Mouse (Mus musculus) gastrocnemius, adult 2 months (tissue): ENCODE measurements around the gene Gm47995. TPM values are rescaled to one million over a fixed set of nuclear protein-coding genes. Genes with fewer than 3 reads are reported as not detected.
"Not testable (repeated sequence)": the region's sequence is repeated elsewhere in the genome, so short reads cannot be mapped to it uniquely, and the experiment has no call there.

ENCODE experiments used
- DNase-seq: peaks from one replicate; pipeline ENCODE4 v3.0.0; 2022
- H3K27ac ChIP-seq: fragments of 200-600 bp; 2 replicates; pipeline ENCODE4 v1.8.1; 2022; ENCODE audit warnings: mild to moderate bottlenecking
- H3K4me3 ChIP-seq: fragments of 200-600 bp; 2 replicates; pipeline ENCODE4 v1.8.1; 2022; ENCODE audit warnings: mild to moderate bottlenecking, moderate library complexity
- CTCF ChIP-seq: fragments of 200-600 bp; IDR thresholded peaks from 2 replicates; pipeline ENCODE4 v1.8.1; 2022; ENCODE audit warnings: antibody characterized with exemption, mild to moderate bottlenecking, moderate library complexity
- intact Hi-C: fragments of 180-260 bp; cut with DNase I; formaldehyde crosslinking; loops from one replicate; pipeline ENCODE4 v1.15.1; 2025
- total RNA-seq, 2 experiments: library from RNA; stranded (reverse); gene quantifications; 2 replicates each; pipeline ENCODE4 v1.2.3; 2021

The Gm47995 gene
- total RNA-seq, 2 experiments from 2014 or later = not detected

DNA sequence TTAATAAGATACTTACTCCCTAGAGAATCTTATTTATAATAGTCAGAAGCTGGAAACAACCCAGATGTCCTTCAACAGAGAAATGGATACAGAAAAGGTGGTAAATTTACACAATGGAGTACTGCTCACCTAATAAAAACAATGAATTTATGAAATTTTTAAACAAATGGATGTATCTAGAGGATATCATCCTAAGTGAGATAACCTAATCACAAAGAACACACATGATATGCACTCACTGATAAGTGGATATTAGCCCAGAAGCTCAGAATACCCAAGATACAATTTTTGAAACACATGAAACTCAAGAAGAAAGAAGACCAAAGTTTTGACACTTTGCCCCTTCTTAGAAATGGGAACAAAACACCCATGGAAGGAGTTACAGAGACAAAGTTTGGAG is 10.7 kb downstream of the Gm47995 start:
- DNase-seq, intact Hi-C loops, H3K4me3 ChIP-seq, H3K27ac ChIP-seq: not testable (repeated sequence)

DNA sequence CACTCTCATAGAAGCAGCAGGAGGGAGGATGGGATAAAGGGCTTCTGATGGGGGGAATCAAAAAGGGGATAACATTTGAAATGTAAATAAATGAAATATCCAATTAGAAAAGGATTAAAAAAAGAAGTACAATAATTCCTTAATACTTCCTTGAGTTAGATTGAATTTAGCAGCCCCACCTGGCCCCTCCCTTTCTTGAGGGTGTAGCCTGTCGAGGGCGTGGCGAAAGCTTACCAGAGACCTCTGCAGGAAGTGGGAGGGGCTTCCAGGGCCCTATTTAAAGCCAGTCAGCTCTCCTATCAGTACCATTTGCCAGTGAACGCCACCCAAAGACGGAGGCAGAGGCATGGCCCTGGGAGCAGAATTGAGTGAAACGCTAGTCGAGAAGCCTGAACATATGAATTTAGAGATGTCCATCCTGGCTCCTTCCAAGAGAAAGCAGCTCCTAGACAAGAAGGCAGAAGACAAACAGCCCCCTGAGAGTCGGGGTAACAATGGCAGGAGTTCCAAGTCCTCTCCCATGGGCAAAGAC is 11.6 kb downstream of the Gm47995 start, which contains the start of gene Gm47996:
TSS of gene Gm47996 (plus strand) at position 308 of the 532 bp plus-strand sequence.
- DNase-seq, intact Hi-C loops, H3K4me3 ChIP-seq, H3K27ac ChIP-seq: not testable (repeated sequence)

- H3K4me3 ChIP-seq, intact Hi-C loops, DNase-seq, H3K27ac ChIP-seq: not testable (repeated sequence)
These were observed 13.4 kb downstream of the Gm47995 start for GRCm38 (mm10) chr1:151211666-151212065.

- TF ChIP-seq CTCF = no peak
- Histone ChIP-seq H3K27ac (no peak overlapping the region), H3K4me3 (no peak overlapping the region)
- DNase-seq = no peak
- intact Hi-C loops = no loop called here
These were observed 16.6 kb downstream of the Gm47995 start for GRCm38 (mm10) chr1:151214862-151215261.

GRCm38 (mm10) chr1:151215985-151216384 is 17.7 kb downstream of the Gm47995 start:
- no peak overlapping the region for H3K27ac ChIP-seq
- no peak for TF ChIP-seq CTCF
- H3K4me3 ChIP-seq = no peak overlapping the region
- DNase-seq = no peak
- intact Hi-C loops = no loop called here

DNA sequence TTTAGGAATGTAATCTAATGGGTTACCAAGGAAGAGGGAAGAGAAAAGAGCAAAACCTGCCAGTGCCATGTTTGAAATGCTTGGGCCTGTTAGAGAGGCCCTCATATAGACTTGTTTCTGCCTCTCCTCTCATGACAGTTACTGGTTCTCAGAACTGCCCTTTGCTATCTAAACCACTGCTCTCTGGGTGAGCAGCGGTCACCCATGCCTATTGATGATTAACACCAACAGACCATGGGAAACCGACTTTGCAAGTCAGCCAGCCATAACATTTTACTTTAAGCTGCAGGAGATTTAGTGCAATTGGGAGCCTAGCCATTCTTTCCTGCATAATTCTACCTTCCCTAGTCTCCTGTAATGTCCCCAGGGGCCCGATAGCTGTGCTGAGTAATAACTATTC is 18.2 kb downstream of the Gm47995 start:
- no peak for DNase-seq
- Histone ChIP-seq H3K27ac (no peak overlapping the region), H3K4me3 (no peak overlapping the region)
- no peak for TF ChIP-seq CTCF
- intact Hi-C loops = no loop called here

DNA sequence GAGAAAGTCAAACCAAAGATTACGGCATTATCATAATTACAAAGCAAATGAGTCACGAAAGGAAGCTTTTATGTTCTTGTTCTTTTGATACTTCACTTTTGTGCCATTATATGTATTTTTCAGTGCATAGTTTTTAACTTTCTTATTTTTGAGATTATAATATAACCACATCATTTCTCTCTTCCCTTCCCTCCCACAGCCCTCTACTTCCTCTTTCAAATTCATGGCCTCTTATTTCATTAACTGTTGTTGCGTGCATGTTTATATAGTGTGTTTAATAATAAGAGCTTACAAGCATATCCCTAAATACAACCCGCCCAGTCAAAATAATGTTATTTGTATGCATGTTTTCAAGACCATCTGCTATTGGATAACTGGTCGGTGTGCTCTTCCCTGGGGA is 20.8 kb downstream of the Gm47995 start:
- intact Hi-C loops = no loop called here
- DNase-seq = no peak
- no peak overlapping the region for H3K4me3 ChIP-seq
- TF ChIP-seq CTCF = no peak
- H3K27ac ChIP-seq = no peak overlapping the region

- intact Hi-C loops = no loop called here
- no peak overlapping the region for H3K4me3 ChIP-seq
- no peak overlapping the region for H3K27ac ChIP-seq
- DNase-seq = no peak
- no peak for TF ChIP-seq CTCF
These were observed 21.9 kb downstream of the Gm47995 start for GRCm38 (mm10) chr1:151220098-151220497.

- no peak for TF ChIP-seq CTCF
- H3K27ac ChIP-seq = no peak overlapping the region
- no peak overlapping the region for H3K4me3 ChIP-seq
- DNase-seq = no peak
- intact Hi-C loops = no loop called here
These were observed 24.5 kb downstream of the Gm47995 start for GRCm38 (mm10) chr1:151222561-151223267.

DNA sequence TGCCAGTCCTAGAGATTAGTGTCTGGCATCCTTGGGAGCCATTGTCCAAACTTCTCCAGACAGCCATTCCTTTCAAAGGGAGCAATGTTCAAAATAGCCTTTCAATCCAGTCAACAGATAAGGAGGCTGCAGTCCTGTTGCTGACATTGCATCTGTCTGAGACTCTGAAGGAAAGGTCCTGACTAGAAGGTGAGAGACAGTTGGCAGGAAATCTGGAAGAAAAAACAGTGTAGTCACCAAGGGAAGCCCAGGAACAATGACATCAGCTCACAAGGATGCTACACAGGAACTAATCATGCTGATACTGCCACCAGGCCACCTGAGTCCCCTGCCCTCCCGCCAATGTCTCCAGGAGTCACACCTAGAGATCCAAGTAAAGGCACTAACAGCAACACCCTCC is 25.1 kb downstream of the Gm47995 start:
- no peak overlapping the region for H3K27ac ChIP-seq
- intact Hi-C loops = no loop called here
- no peak for DNase-seq
- TF ChIP-seq CTCF = no peak
- H3K4me3 ChIP-seq = no peak overlapping the region

- Histone ChIP-seq H3K4me3 (no peak overlapping the region), H3K27ac (no peak overlapping the region)
- no peak for TF ChIP-seq CTCF
- intact Hi-C loops = no loop called here
- DNase-seq = no peak
These were observed 26.3 kb downstream of the Gm47995 start for GRCm38 (mm10) chr1:151224536-151224935.

DNA sequence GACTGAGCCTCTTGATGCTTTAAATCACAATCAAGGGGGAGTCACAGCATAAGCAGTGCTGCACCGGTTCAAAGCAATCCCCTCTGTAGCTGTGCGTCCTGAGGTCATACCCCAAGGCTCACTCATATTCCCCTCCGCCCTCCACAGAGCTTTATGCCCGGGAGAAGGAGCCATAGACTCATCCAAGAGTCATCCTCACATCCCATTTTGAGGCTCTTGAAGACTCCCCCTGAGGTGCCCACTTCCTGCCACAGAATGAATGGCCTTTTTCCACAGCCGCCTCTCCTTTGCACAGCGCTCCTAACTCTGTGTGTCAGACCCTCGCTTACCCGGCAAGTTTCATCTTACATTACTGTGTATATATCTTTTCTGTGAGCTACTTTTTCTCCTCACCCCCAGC is 29.3 kb downstream of the Gm47995 start:
- no peak overlapping the region for H3K27ac ChIP-seq
- no peak for TF ChIP-seq CTCF

GRCm38 (mm10) chr1:151228320-151228989 is 30.2 kb downstream of the Gm47995 start:
- Histone ChIP-seq H3K4me3 (no peak overlapping the region), H3K27ac (no peak overlapping the region)
- intact Hi-C loops = no loop called here
- TF ChIP-seq CTCF = no peak
- DNase-seq = no peak

More for the DNA sequence above, 29.3 kb downstream of the Gm47995 start:
- no peak for DNase-seq
- H3K4me3 ChIP-seq = no peak overlapping the region
- intact Hi-C loops = no loop called here
